ENCODE assay signal across 1 mouse cellular context in genomic region chr4:132383455-132383854, GRCm38 (mm10).
TF ChIP-seq lines count a peak whose summit lies in the region.

No protein-coding gene starts in this region.

TF ChIP-seq in MEL, 35 proteins besides CTCF, POLR2A, EP300 and RAD21:
- TF ChIP-seq GATA1 (IDR thresholded peaks at IDR 0.05; ENCODE audit: low read depth, low read length) (0 out of 2 replicates have a peak, but pooled peaks have one; percentile 29), GABPA (IDR thresholded peaks at IDR 0.05; ENCODE audit: low read depth, low read length) (no peak)
